21 mouse cellular contexts compared by ENCODE assay signal in the genomic region with DNA sequence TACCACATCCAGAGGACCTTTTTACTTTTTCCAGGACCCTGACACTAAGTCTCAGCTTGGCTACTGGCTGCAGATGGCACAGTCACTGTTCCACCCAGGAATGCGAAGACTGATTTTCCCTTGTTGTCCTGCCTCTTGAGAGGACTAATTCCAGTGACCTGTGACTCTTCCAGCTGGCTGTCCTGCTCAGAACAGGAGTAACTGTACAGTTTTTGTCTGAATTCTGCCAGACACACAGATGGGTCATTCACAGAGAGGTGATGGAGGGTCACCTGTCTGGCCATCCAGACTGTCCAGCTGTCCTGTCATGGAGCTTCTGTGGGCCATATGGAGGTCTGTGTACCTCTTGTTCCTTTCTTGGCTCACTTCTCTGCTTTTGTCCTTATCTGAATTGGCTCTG.
DNase-seq lines count a peak whose midpoint lies in the region; ATAC-seq and TF ChIP-seq lines count a peak whose summit lies in the region.
"Had no signal": no experiment of that assay in that cellular context is flagged by ENCODE, and none has a peak within 500 bp of the region (broad histone marks: within the 10 kb centered on the region; RNA-seq: fewer than 3 reads in every experiment).

No protein-coding gene starts in this region.

- no peaks in the 10 kb centered on the region for H3K9me3 ChIP-seq in stomach, embryonic 16.5 days (replicated peaks; ENCODE audit: control insufficient read depth, low read length)
- no peaks in the 10 kb centered on the region for H3K9me3 ChIP-seq in stomach, postnatal 0 days (ENCODE audit: control insufficient read depth, low read length)
- H3K9me3 ChIP-seq: embryonic facial prominence, embryonic 13.5 days; embryonic facial prominence, embryonic 15.5 days; forebrain, embryonic 10.5 days; forebrain, embryonic 13.5 days; forebrain, embryonic 15.5 days had no signal

- H3K4me3 ChIP-seq in stomach, embryonic 16.5 days (replicated peaks; ENCODE audit: low read length), result no peak overlapping the region
- no peak overlapping the region for H3K4me3 ChIP-seq in stomach, postnatal 0 days (ENCODE audit: low read depth, low read length)
- no peak overlapping the region for H3K4me3 ChIP-seq in heart, adult 2 months
- H3K4me3 ChIP-seq: embryonic facial prominence, embryonic 13.5 days; embryonic facial prominence, embryonic 15.5 days; erythroblast, embryonic 14.5 days; forebrain, embryonic 10.5 days; forebrain, embryonic 13.5 days; forebrain, embryonic 15.5 days had no signal

- no peak for ATAC-seq in stomach, embryonic 16.5 days (ENCODE audit: insufficient read depth, low FRiP score)
- no peak for ATAC-seq in stomach, postnatal 0 days (ENCODE audit: low FRiP score, low TSS enrichment)
- ATAC-seq: activated CD4-positive, CD25-positive, alpha-beta regulatory T cell, adult 4 months; forebrain, embryonic 15.5 days; forebrain, postnatal 0 days had no signal

- no peaks in the 10 kb centered on the region for H3K79me2 ChIP-seq in heart, adult 2 months (replicated peaks; ENCODE audit: control insufficient read depth, insufficient read depth, low read length)

- 94% methylated on average over 1 of the region's 1 CpGs for WGBS in stomach, embryonic 16.5 days
- WGBS in stomach, postnatal 0 days, result 100% methylated on average over 1 of the region's 1 CpGs
- 76% methylated on average over 1 of the region's 1 CpGs for WGBS in heart, adult 2 months

- H3K27ac ChIP-seq in stomach, embryonic 16.5 days (ENCODE audit: low read length), result peak overlapping the region; percentile 46
- H3K27ac ChIP-seq in stomach, postnatal 0 days (replicated peaks), result no peak overlapping the region
- H3K27ac ChIP-seq in heart, adult 2 months, result no peak overlapping the region
- H3K27ac ChIP-seq: embryonic facial prominence, embryonic 13.5 days; embryonic facial prominence, embryonic 15.5 days; forebrain, embryonic 10.5 days; forebrain, embryonic 13.5 days; forebrain, embryonic 15.5 days had no signal

- H3K9ac ChIP-seq in stomach, embryonic 16.5 days (ENCODE audit: low read length), result no peak overlapping the region
- no peak overlapping the region for H3K9ac ChIP-seq in stomach, postnatal 0 days (ENCODE audit: low read length)
- H3K9ac ChIP-seq in heart, adult 2 months (ENCODE audit: low read depth, low read length), result no peak overlapping the region
- H3K9ac ChIP-seq: embryonic facial prominence, embryonic 13.5 days; embryonic facial prominence, embryonic 15.5 days; forebrain, embryonic 13.5 days; forebrain, embryonic 15.5 days; forebrain, postnatal 0 days had no signal

- no peaks in the 10 kb centered on the region for H3K27me3 ChIP-seq in stomach, embryonic 16.5 days (ENCODE audit: control insufficient read depth, insufficient read depth, low read length)
- no peaks in the 10 kb centered on the region for H3K27me3 ChIP-seq in stomach, postnatal 0 days (ENCODE audit: control insufficient read depth, insufficient read depth, low read length)
- no peaks in the 10 kb centered on the region for H3K27me3 ChIP-seq in heart, adult 2 months (ENCODE audit: control insufficient read depth, insufficient read depth, low read length)
- H3K27me3 ChIP-seq: embryonic facial prominence, embryonic 13.5 days; embryonic facial prominence, embryonic 15.5 days; forebrain, embryonic 13.5 days; forebrain, embryonic 15.5 days; Patski had no signal

- peaks cover 7% of the 10 kb centered on the region; the same call in 1 of the 2 replicates for H3K4me1 ChIP-seq in stomach, embryonic 16.5 days (ENCODE audit: control insufficient read depth, insufficient read depth, low read length)
- H3K4me1 ChIP-seq in stomach, postnatal 0 days (replicated peaks; ENCODE audit: control insufficient read depth, insufficient read depth), result 0 out of 2 replicates have a peak, but pooled peaks cover 2% of the 10 kb centered on the region
- H3K4me1 ChIP-seq in heart, adult 2 months (ENCODE audit: control insufficient read depth, insufficient read depth, low read length), result peaks cover 11% of the 10 kb centered on the region
- H3K4me1 ChIP-seq: forebrain, embryonic 10.5 days had no signal

- intact Hi-C loops in heart, adult 2 months (cut with DNase I), result no loop called here

- TF ChIP-seq POLR2A in heart, adult 2 months (IDR thresholded peaks at IDR 0.05; ENCODE audit: insufficient read depth, low read depth, low read length), result no peak

- no peaks in the 10 kb centered on the region for H3K36me3 ChIP-seq in stomach, embryonic 16.5 days (ENCODE audit: control insufficient read depth, insufficient read depth, low read length)
- H3K36me3 ChIP-seq in stomach, postnatal 0 days (ENCODE audit: control insufficient read depth, insufficient read depth, low read length), result no peaks in the 10 kb centered on the region; the same call in 1 of the 2 replicates
- no peaks in the 10 kb centered on the region for H3K36me3 ChIP-seq in heart, adult 2 months (ENCODE audit: control insufficient read depth, insufficient read depth, low read length)
- H3K36me3 ChIP-seq: embryonic facial prominence, embryonic 13.5 days; embryonic facial prominence, embryonic 15.5 days; forebrain, embryonic 10.5 days; forebrain, embryonic 15.5 days had no signal

- no peak overlapping the region for H3K4me2 ChIP-seq in stomach, embryonic 16.5 days (ENCODE audit: low read depth, low read length)
- no peak overlapping the region for H3K4me2 ChIP-seq in stomach, postnatal 0 days (replicated peaks; ENCODE audit: low read depth)
- H3K4me2 ChIP-seq: embryonic facial prominence, embryonic 13.5 days; embryonic facial prominence, embryonic 15.5 days; forebrain, embryonic 13.5 days; forebrain, embryonic 15.5 days had no signal

- peak; percentile 24 to 40 for DNase-seq in cerebellum, postnatal 10 days
- no peak for DNase-seq in cerebellum, postnatal 36 days
- DNase-seq in stomach, postnatal 0 days (ENCODE audit: low spot score), result no peak
- peak; percentile 63 for DNase-seq in brain, adult 2 months (ENCODE audit: low read depth, low spot score)
- no peak for DNase-seq in heart, adult 2 months
- DNase-seq: adrenal gland, adult 8-10 months; adrenal gland, postnatal 14 days; adrenal gland, postnatal 36 days; cerebellum, adult 11 months; cerebellum, adult 9-10 months; embryo, embryonic 11 days; forebrain, postnatal 0 days had no signal

- no peak for TF ChIP-seq CTCF in stomach, postnatal 0 days (IDR thresholded peaks at IDR 0.05; ENCODE audit: low read depth)
- TF ChIP-seq CTCF in heart, adult 2 months (IDR thresholded peaks at IDR 0.05), result no peak

- no peak for TF ChIP-seq EP300 in stomach, postnatal 0 days (optimal IDR thresholded peaks at IDR 0.05)
- no peak for TF ChIP-seq EP300 in heart, adult 2 months (IDR thresholded peaks at IDR 0.05; ENCODE audit: insufficient read depth, low read depth, low read length)

Comparison
In these comparisons a context has a peak if more than half of its experiments do, and no peak if none do; other contexts are left out.
1. DNase-seq: peak in cerebellum, postnatal 10 days (2 of 2) and brain, adult 2 months (single experiment); none in cerebellum, postnatal 36 days (0 of 2), stomach, postnatal 0 days (single experiment) and heart, adult 2 months (0 of 2).